8 mouse cellular contexts compared by ENCODE assay signal in the genomic region with DNA sequence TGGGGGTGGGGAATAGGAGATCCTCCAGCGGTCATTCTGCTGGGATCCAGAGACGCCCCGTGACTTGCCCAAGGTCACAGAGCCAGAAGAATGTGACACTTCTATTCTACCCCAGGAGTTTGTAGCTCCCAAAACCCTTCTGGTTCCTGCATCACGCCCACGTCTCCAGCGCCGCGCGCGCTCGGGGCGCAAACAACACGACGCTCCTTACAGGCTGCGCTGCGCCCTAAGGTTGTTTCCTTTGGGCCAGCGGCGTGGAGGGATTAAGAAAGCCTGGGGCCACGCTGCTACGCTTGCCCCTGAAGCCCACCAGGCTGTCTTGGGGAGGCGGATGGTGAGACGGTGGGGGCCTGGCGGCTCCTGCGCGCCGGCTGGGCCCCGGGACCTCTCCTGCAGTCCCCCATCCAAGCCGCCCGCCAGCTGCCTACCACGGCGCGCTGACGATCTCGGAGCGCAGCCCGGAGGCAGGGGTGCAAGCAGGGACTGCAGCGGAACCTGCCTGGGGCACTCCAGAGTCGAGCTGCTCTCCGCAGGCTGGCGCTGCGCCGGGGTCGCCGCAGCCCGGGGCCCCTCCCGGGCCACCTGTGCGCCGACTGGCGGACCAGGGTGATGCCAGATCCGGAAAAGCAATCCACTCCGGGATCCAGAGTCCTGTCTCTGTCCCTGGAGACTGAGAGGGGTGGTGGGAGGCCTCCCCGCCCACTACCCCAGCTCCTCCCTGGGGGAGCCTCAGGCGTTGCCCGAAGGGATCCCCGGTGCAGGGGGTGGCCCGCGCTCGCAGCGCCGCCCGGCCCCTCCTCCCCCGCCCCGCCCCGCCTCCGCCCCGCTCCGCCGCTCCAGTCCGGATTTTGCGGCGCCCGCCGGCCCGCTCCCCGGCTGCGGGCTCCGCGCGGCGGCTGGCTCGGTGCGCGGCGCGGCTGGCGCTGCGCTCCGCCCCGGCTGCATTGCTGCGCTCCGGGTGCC. TPM values are rescaled to one million over a fixed set of nuclear protein-coding genes. Genes with fewer than 3 reads are reported as not detected.
DNase-seq lines count a peak whose midpoint lies in the region; ATAC-seq and TF ChIP-seq lines count a peak whose summit lies in the region.

A gene (plus strand): TSS at position 881 of the 963 bp plus-strand sequence.

- TF ChIP-seq POLR2A in lung, adult 2 months (IDR thresholded peaks at IDR 0.05; ENCODE audit: borderline replicate concordance, extremely low read depth, low read depth, low read length), result no peak

- H3K27ac ChIP-seq in hindbrain, embryonic 16.5 days (ENCODE audit: low read depth, low read length), result peak within 1 kb of the TSS; percentile 87
- H3K27ac ChIP-seq in limb, embryonic 11.5 days (replicated peaks; ENCODE audit: low read depth, low read length), result no peak within 1 kb of the TSS

- H3K36me3 ChIP-seq in hindbrain, embryonic 16.5 days (ENCODE audit: control insufficient read depth, insufficient read depth, low read length), result no peaks in the 10 kb centered on the region
- H3K36me3 ChIP-seq in limb, embryonic 11.5 days (ENCODE audit: control insufficient read depth, insufficient read depth, low read length), result no peaks in the 10 kb centered on the region

- peak within 1 kb of the TSS; percentile 61 for H3K4me3 ChIP-seq in lung, adult 2 months (replicated peaks; ENCODE audit: extremely low read depth, low read depth, low read length)
- peak within 1 kb of the TSS; percentile 75 for H3K4me3 ChIP-seq in hindbrain, embryonic 16.5 days (ENCODE audit: low read length)
- H3K4me3 ChIP-seq in limb, embryonic 11.5 days (ENCODE audit: low read depth, low read length), result peak within 1 kb of the TSS; percentile 55

- no peaks in the 10 kb centered on the region for H3K9me3 ChIP-seq in hindbrain, embryonic 16.5 days (ENCODE audit: control insufficient read depth, low read length)
- no peaks in the 10 kb centered on the region for H3K9me3 ChIP-seq in limb, embryonic 11.5 days (ENCODE audit: control insufficient read depth, low read length)

- WGBS in lung, adult 2 months, result 2% methylated on average over 86 of the region's 91 CpGs
- WGBS in hindbrain, embryonic 16.5 days, result under 1% methylated on average over 63 of the region's 91 CpGs
- under 1% methylated on average over 90 of the region's 91 CpGs for WGBS in limb, embryonic 11.5 days

- peaks cover 2% of the 10 kb centered on the region for H3K27me3 ChIP-seq in hindbrain, embryonic 16.5 days (replicated peaks; ENCODE audit: control insufficient read depth, insufficient read depth, low read length)
- peaks cover 74% of the 10 kb centered on the region for H3K27me3 ChIP-seq in limb, embryonic 11.5 days (ENCODE audit: control insufficient read depth, insufficient read depth, low read length)

- peak; percentile 9 for DNase-seq in lung, adult 2 months
- no peak for DNase-seq in lung, postnatal 25 days (ENCODE audit: low spot score)
- peak; percentile 90 for DNase-seq in cerebellum, adult 9-11 months
- DNase-seq in frontal cortex, postnatal 10 days (ENCODE audit: low spot score in 2 of 2), result peak; percentile 74 to 76
- peak; percentile 69 for DNase-seq in limb, embryonic 11.5 days (ENCODE audit: low spot score)
- DNase-seq in neural tube, embryonic 10.5 days (ENCODE audit: extremely low spot score, low spot score), result peak; percentile 82
- DNase-seq in thymus, postnatal 25 days, result peak; percentile 38

- 0 out of 2 replicates have a peak, but pooled peaks cover 3% of the 10 kb centered on the region for H3K4me1 ChIP-seq in lung, adult 2 months (ENCODE audit: control insufficient read depth, insufficient read depth, low read length)
- H3K4me1 ChIP-seq in hindbrain, embryonic 16.5 days (ENCODE audit: control insufficient read depth, insufficient read depth, low read depth, low read length), result peaks cover 42% of the 10 kb centered on the region
- H3K4me1 ChIP-seq in limb, embryonic 11.5 days (ENCODE audit: control insufficient read depth, insufficient read depth, low read length), result peaks cover 9% of the 10 kb centered on the region; the same call in 1 of the 2 replicates

- H3K4me2 ChIP-seq in hindbrain, embryonic 16.5 days (ENCODE audit: low read length), result peak within 1 kb of the TSS; percentile 94
- H3K4me2 ChIP-seq in limb, embryonic 11.5 days (ENCODE audit: low read depth, severe bottlenecking), result peak within 1 kb of the TSS; percentile 100

- H3K9ac ChIP-seq in hindbrain, embryonic 16.5 days (ENCODE audit: low read depth, low read length), result peak within 1 kb of the TSS; percentile 88
- H3K9ac ChIP-seq in limb, embryonic 11.5 days (ENCODE audit: low read length), result peak within 1 kb of the TSS; percentile 40; the same call in 1 of the 2 replicates

- peak; percentile 76 for ATAC-seq in hindbrain, embryonic 16.5 days
- ATAC-seq in limb, embryonic 11.5 days (ENCODE audit: insufficient number of reproducible peaks, low FRiP score, low TSS enrichment, low read depth), result 0 out of 2 replicates have a peak, but pooled peaks have one; percentile 49

- no peak for TF ChIP-seq CTCF in lung, adult 2 months (IDR thresholded peaks at IDR 0.05; ENCODE audit: insufficient read depth, low read length)

RNA-seq across cellular contexts. Expression of the gene that starts here (rescaled TPM):
- polyA plus RNA-seq in lung, adult 2 months (2012; rRNA removed), result 2.9 and 3.7 TPM in 2 replicates
- polyA plus RNA-seq in hindbrain, embryonic 16.5 days (2015; fragmentation: Nextera tagmentation; extraction: Ambion mirVana), result 12.3 and 16.2 TPM in 2 replicates
- polyA plus RNA-seq in limb, embryonic 11.5 days (2014; fragmentation: Nextera tagmentation; extraction: Ambion mirVana), result 0.71 and 0.79 TPM in 2 replicates

Comparison
In these comparisons a context has a peak if more than half of its experiments do, and no peak if none do; other contexts are left out.
1. Peak in DNase-seq, ATAC-seq, H3K4me3 ChIP-seq, H3K9ac ChIP-seq and H3K4me2 ChIP-seq in limb, embryonic 11.5 days; RNA of the gene not detected or under 1 TPM.